ENCODE assay signal across 12 mouse cellular contexts in genomic region chr14:46539466-46540187, GRCm38 (mm10).
A peak's percentile ranks its signal among the peaks of the same experiment; 100 is the strongest.
DNase-seq lines count a peak whose midpoint lies in the region; ATAC-seq and TF ChIP-seq lines count a peak whose summit lies in the region.
"Had no signal": no experiment of that assay in that cellular context is flagged by ENCODE, and none has a peak within 500 bp of the region (broad histone marks: within the 10 kb centered on the region; RNA-seq: fewer than 3 reads in every experiment).

No protein-coding gene starts in this region.

- H3K79me2 ChIP-seq in heart, adult 2 months (replicated peaks; ENCODE audit: control insufficient read depth, insufficient read depth, low read length): no peaks in the 10 kb centered on the region
- H3K79me2 ChIP-seq in CH12.LX (replicated peaks; ENCODE audit: control insufficient read depth, extremely low read depth, insufficient read depth, poor library complexity, severe bottlenecking): no peaks in the 10 kb centered on the region

- H3K36me3 ChIP-seq in heart, adult 2 months (ENCODE audit: control insufficient read depth, insufficient read depth, low read length): no peaks in the 10 kb centered on the region
- H3K36me3 ChIP-seq in CH12.LX (replicated peaks in 1 of 2; ENCODE audit: control insufficient read depth in 1 of 2, insufficient read depth in 1 of 2, low read length in 1 of 2): no peaks in the 10 kb centered on the region
- H3K36me3 ChIP-seq in liver, postnatal 0 days (replicated peaks; ENCODE audit: insufficient read depth, low read length): no peaks in the 10 kb centered on the region
- no peaks in the 10 kb centered on the region for H3K36me3 ChIP-seq in forebrain, embryonic 13.5 days (ENCODE audit: poor library complexity, severe bottlenecking)
- H3K36me3 ChIP-seq in midbrain, embryonic 10.5 days: no peaks in the 10 kb centered on the region
- H3K36me3 ChIP-seq: midbrain, embryonic 15.5 days had no signal

- no peak; the same call in 1 of the 2 replicates for TF ChIP-seq RAD21 in CH12.LX (IDR thresholded peaks at IDR 0.05; ENCODE audit: low read depth, low read length)

- no peaks in the 10 kb centered on the region for H3K4me1 ChIP-seq in heart, adult 2 months (ENCODE audit: control insufficient read depth, insufficient read depth, low read length)
- no peaks in the 10 kb centered on the region for H3K4me1 ChIP-seq in CH12.LX (ENCODE audit: control insufficient read depth in 1 of 2, insufficient read depth in 2 of 2)
- 0 out of 2 replicates have a peak, but pooled peaks cover under 1% of the 10 kb centered on the region for H3K4me1 ChIP-seq in liver, postnatal 0 days (ENCODE audit: insufficient read depth)
- no peaks in the 10 kb centered on the region for H3K4me1 ChIP-seq in forebrain, embryonic 13.5 days
- no peaks in the 10 kb centered on the region for H3K4me1 ChIP-seq in midbrain, embryonic 10.5 days
- H3K4me1 ChIP-seq: midbrain, embryonic 15.5 days had no signal

- H3K9ac ChIP-seq in heart, adult 2 months (ENCODE audit: low read depth, low read length): no peak overlapping the region
- H3K9ac ChIP-seq in CH12.LX (ENCODE audit: insufficient read depth, low read depth): no peak overlapping the region
- H3K9ac ChIP-seq in liver, postnatal 0 days (replicated peaks): no peak overlapping the region
- H3K9ac ChIP-seq in forebrain, embryonic 13.5 days: no peak overlapping the region
- H3K9ac ChIP-seq: midbrain, embryonic 15.5 days had no signal

- intact Hi-C loops in heart, adult 2 months (cut with DNase I): no loop called here
- intact Hi-C loops in heart, postnatal 25 days (cut with DNase I): no loop called here

- no peaks in the 10 kb centered on the region for H3K9me3 ChIP-seq in CH12.LX (replicated peaks; ENCODE audit: low read length)
- peaks cover 6% of the 10 kb centered on the region; the same call in 1 of the 2 replicates for H3K9me3 ChIP-seq in liver, postnatal 0 days (ENCODE audit: low read length)
- H3K9me3 ChIP-seq in forebrain, embryonic 13.5 days (replicated peaks): 0 out of 2 replicates have a peak, but pooled peaks cover 4% of the 10 kb centered on the region
- H3K9me3 ChIP-seq in midbrain, embryonic 10.5 days (replicated peaks): 0 out of 2 replicates have a peak, but pooled peaks cover 5% of the 10 kb centered on the region
- H3K9me3 ChIP-seq: midbrain, embryonic 15.5 days had no signal

- H3K4me2 ChIP-seq in CH12.LX (ENCODE audit: insufficient read depth, low read depth, poor library complexity, severe bottlenecking): no peak overlapping the region
- H3K4me2 ChIP-seq in liver, postnatal 0 days (ENCODE audit: low read depth, low read length): no peak overlapping the region
- H3K4me2 ChIP-seq in forebrain, embryonic 13.5 days: no peak overlapping the region
- H3K4me2 ChIP-seq: midbrain, embryonic 15.5 days had no signal

- no peak for TF ChIP-seq POLR2A in heart, adult 2 months (IDR thresholded peaks at IDR 0.05; ENCODE audit: insufficient read depth, low read depth, low read length)
- TF ChIP-seq POLR2A in CH12.LX (IDR thresholded peaks at IDR 0.05; ENCODE audit: low read depth, low read length): no peak

- peak; percentile 93 for ATAC-seq in erythroblast, adult 5-6 weeks (replicated peaks; ENCODE audit: low FRiP score, poor library complexity, severe bottlenecking)
- peak; percentile 95 for ATAC-seq in liver, postnatal 0 days
- ATAC-seq in forebrain, embryonic 13.5 days: no peak
- ATAC-seq: hindbrain, embryonic 16.5 days; midbrain, embryonic 15.5 days had no signal

- no peak for TF ChIP-seq EP300 in heart, adult 2 months (IDR thresholded peaks at IDR 0.05; ENCODE audit: insufficient read depth, low read depth, low read length)
- TF ChIP-seq EP300 in CH12.LX (IDR thresholded peaks at IDR 0.05; ENCODE audit: low read length): no peak
- peak; percentile 100 for TF ChIP-seq EP300 in liver, postnatal 0 days (IDR thresholded peaks at IDR 0.05; ENCODE audit: low read depth)

- no peak overlapping the region for H3K27ac ChIP-seq in heart, adult 2 months
- H3K27ac ChIP-seq in CH12.LX (ENCODE audit: insufficient read depth, low read depth): no peak overlapping the region
- H3K27ac ChIP-seq in liver, postnatal 0 days (ENCODE audit: low read depth): peak overlapping the region; percentile 58
- no peak overlapping the region for H3K27ac ChIP-seq in forebrain, embryonic 13.5 days
- no peak overlapping the region for H3K27ac ChIP-seq in midbrain, embryonic 10.5 days (replicated peaks)
- H3K27ac ChIP-seq: midbrain, embryonic 15.5 days had no signal

- dilution Hi-C loops in CH12.LX (cut with MboI; ENCODE audit: extremely low pct_ligation_motif_present, extremely low pct_unique_long_range_greater_than_20kb, low sequenced_read_pairs): no loop called here

- in situ Hi-C loops in CH12.LX (cut with MboI; ENCODE audit: low pct_ligation_motif_present, low pct_unique_long_range_greater_than_20kb, low sequenced_read_pairs): no loop called here

- 0 out of 2 replicates have a peak, but pooled peaks have one; percentile 8 for TF ChIP-seq CTCF in heart, adult 2 months (IDR thresholded peaks at IDR 0.05)
- TF ChIP-seq CTCF in CH12.LX (conservative IDR thresholded peaks at IDR 0.05 in 1 of 2, IDR thresholded peaks at IDR 0.05 in 1 of 2; ENCODE audit: low read depth in 2 of 2, low read length in 2 of 2): peak in 1 of 2 experiments; percentile 27; a peak in 2 of 4 replicates
- peak; percentile 82 for TF ChIP-seq CTCF in liver, postnatal 0 days (IDR thresholded peaks at IDR 0.05; ENCODE audit: low read depth)

- 62% methylated on average over 6 of the region's 6 CpGs for WGBS in heart, adult 2 months
- WGBS in liver, postnatal 0 days (ENCODE audit: insufficient replicate concordance): 57% methylated on average over 6 of the region's 6 CpGs
- WGBS in forebrain, embryonic 13.5 days: 91% methylated on average over 6 of the region's 6 CpGs
- 89% methylated on average over 6 of the region's 6 CpGs for WGBS in midbrain, embryonic 10.5 days

- no peaks in the 10 kb centered on the region for H3K27me3 ChIP-seq in heart, adult 2 months (ENCODE audit: control insufficient read depth, insufficient read depth, low read length)
- no peaks in the 10 kb centered on the region for H3K27me3 ChIP-seq in CH12.LX (replicated peaks)
- no peaks in the 10 kb centered on the region for H3K27me3 ChIP-seq in liver, postnatal 0 days (ENCODE audit: insufficient read depth, low read length)
- H3K27me3 ChIP-seq in forebrain, embryonic 13.5 days: no peaks in the 10 kb centered on the region
- H3K27me3 ChIP-seq in midbrain, embryonic 10.5 days (ENCODE audit: low read depth, poor library complexity, severe bottlenecking): no peaks in the 10 kb centered on the region
- H3K27me3 ChIP-seq: midbrain, embryonic 15.5 days had no signal

- no peak for DNase-seq in heart, adult 2 months
- DNase-seq in heart, postnatal 25 days (ENCODE audit: low spot score): no peak
- no peak for DNase-seq in CH12.LX (ENCODE audit: extremely low read depth)
- DNase-seq in liver, postnatal 0 days: peak; percentile 70
- DNase-seq in midbrain, embryonic 10.5 days (ENCODE audit: low spot score): no peak
- DNase-seq in layer of hippocampus, adult 11-12 months (ENCODE audit: low spot score): no peak
- DNase-seq: adrenal gland, postnatal 36 days; cerebellum, postnatal 36 days had no signal

- H3K4me3 ChIP-seq in heart, adult 2 months: no peak overlapping the region
- H3K4me3 ChIP-seq in CH12.LX (replicated peaks in 1 of 3; ENCODE audit: low read depth in 2 of 3, low read length in 2 of 3, poor library complexity in 1 of 3): no peak overlapping the region
- H3K4me3 ChIP-seq in liver, postnatal 0 days (ENCODE audit: low read depth, low read length): no peak overlapping the region
- H3K4me3 ChIP-seq in forebrain, embryonic 13.5 days: no peak overlapping the region
- no peak overlapping the region for H3K4me3 ChIP-seq in midbrain, embryonic 10.5 days
- H3K4me3 ChIP-seq: midbrain, embryonic 15.5 days had no signal

TF ChIP-seq in CH12.LX, 34 proteins besides CTCF, POLR2A, EP300 and RAD21:
- TF ChIP-seq SMC3 (IDR thresholded peaks at IDR 0.05; ENCODE audit: low read depth, low read length) (peak; percentile 30), NELFE (IDR thresholded peaks at IDR 0.05; ENCODE audit: low read depth, low read length) (no peak), KAT2A (IDR thresholded peaks at IDR 0.05; ENCODE audit: insufficient replicate concordance, low read length) (no peak)
TF ChIP-seq in CH12.LX: peak in this region for 1.
